Mouse (Mus musculus): ENCODE measurements around the gene Luc7l3. TPM values are rescaled to one million over a fixed set of nuclear protein-coding genes. Genes with fewer than 3 reads are reported as not detected.
A peak's percentile ranks its signal among the peaks of the same experiment; 100 is the strongest.
"Not testable (repeated sequence)": the region's sequence is repeated elsewhere in the genome, so short reads cannot be mapped to it uniquely, and the experiment has no call there.

The Luc7l3 gene
- polyA plus RNA-seq, 1 experiment from 2014 or later, result 133 TPM

DNA sequence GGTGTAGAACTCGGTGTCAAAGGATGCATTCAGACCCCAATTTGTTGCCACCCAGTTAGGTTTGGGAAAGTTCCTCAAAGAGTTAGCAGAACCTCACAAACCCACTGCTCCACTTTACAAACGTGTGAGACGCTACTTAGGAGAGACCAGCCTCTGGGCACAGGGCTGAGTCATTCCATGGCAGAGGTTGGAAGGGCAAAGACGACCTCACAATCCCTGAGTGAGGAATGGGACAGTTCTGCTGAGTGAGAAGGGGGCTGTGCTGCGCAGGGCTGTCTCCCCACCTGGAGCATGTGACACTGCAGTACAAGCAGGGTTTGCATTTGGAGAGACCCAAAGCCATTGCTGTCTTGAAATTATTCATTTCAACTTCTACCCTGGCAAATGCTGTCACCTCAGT, 39.5 kb downstream of the Luc7l3 start:
- Histone ChIP-seq H3K9me3 (no peaks in the 10 kb centered on the region), H3K27me3 (no peaks in the 10 kb centered on the region), H3K36me3 (peaks cover 39% of the 10 kb centered on the region), H3K4me1 (peaks cover 20% of the 10 kb centered on the region), H3K4me2 (replicated peaks) (no peak overlapping the region), H3K27ac (no peak overlapping the region), H3K9ac (no peak overlapping the region), H3K4me3 (no peak overlapping the region)
- ATAC-seq (ENCODE audit: low FRiP score, low read depth), result no peak
- 57% methylated on average over 5 of the region's 5 CpGs for WGBS

DNA sequence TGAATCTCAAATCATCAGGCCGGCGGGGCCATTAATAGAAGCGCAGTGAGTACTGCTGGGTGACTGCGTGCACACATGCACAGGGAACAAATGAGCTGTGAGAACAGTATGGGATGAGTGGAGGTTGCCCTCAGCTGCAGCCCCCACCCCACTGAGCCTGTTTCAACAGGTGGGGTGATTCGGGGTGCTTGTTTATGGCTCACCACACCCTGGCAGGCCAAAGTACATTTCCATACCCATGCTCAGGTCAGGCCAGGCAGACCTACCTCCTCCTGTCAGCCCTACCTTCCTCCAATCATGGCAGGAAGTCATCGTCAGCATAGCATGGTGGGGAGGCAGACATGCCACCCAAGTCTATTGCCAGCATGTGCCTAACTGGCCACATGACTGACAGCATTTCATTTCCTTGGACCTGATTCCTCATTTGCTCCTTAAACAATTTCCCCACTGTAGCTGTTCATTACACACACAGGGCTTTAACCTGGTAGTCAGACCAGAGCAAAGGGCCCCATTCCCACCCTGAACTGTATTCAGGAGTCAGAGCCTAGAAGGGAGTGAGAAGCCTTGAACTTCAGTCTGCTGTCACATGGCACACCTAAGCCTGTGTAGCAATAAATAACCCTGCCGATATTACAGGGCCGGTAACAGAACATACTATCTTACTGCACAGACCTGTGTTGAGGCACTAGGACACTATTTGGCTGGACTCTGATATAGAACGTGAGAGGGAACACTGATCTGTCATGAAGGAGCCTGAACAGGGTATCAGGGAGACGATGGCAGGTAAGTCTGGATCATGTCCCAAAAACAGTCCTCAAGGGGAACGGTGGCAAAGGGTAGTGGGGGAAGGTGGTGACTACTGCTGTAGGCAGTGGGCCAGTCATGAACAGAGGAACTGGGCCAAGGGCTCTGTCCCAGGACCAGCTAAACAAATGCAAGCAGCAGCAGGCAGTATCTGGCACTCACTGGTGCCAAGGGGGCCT, 40.3 kb downstream of the Luc7l3 start, which contains the start of gene Gm21885:
TSS of gene Gm21885 (plus strand) at position 675 of the 983 bp plus-strand sequence.
- ATAC-seq (ENCODE audit: low FRiP score, low read depth), result no peak
- Histone ChIP-seq H3K9ac (no peak within 1 kb of the TSS), H3K36me3 (peaks cover 32% of the 10 kb centered on the region), H3K27ac (no peak within 1 kb of the TSS; the same call in 1 of the 2 replicates), H3K4me1 (peaks cover 25% of the 10 kb centered on the region), H3K4me3 (no peak within 1 kb of the TSS), H3K9me3 (no peaks in the 10 kb centered on the region), H3K27me3 (no peaks in the 10 kb centered on the region), H3K4me2 (replicated peaks) (no peak within 1 kb of the TSS)
- 82% methylated on average over 11 of the region's 11 CpGs for WGBS

DNA sequence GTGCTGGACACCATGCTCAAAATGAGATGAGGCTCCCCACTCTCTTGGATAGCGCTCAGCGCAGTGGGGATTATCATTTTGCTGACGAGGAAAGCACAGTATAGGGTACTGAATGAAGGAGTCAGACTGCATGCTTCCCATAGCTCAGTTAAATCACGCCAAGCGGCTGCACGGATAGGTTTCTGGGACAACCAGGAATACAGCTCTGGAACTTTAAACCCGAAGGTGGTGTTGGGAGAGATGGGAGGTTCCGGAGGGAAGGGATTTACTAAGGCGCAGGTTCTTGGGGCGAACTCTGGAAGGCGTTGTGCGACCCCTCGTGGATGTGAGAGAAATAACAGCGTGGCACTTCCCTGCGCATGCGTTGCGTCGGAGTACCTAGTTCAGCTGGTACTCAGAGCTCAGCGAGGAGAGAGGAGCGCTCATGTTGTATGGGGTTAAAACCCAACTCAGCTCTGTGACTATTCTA, 44.9 kb downstream of the Luc7l3 start:
- Histone ChIP-seq H3K9me3 (no peaks in the 10 kb centered on the region), H3K4me2 (replicated peaks) (peak overlapping the region; percentile 69), H3K27me3 (no peaks in the 10 kb centered on the region), H3K4me3 (peak overlapping the region; percentile 40), H3K4me1 (peaks cover 36% of the 10 kb centered on the region), H3K36me3 (no peaks in the 10 kb centered on the region), H3K9ac (peak overlapping the region; percentile 59), H3K27ac (0 out of 2 replicates have a peak overlapping the region, but pooled peaks have one; percentile 48)
- ATAC-seq (ENCODE audit: low FRiP score, low read depth), result peak; percentile 82
- WGBS, result 7% methylated on average over 20 of the region's 20 CpGs

DNA sequence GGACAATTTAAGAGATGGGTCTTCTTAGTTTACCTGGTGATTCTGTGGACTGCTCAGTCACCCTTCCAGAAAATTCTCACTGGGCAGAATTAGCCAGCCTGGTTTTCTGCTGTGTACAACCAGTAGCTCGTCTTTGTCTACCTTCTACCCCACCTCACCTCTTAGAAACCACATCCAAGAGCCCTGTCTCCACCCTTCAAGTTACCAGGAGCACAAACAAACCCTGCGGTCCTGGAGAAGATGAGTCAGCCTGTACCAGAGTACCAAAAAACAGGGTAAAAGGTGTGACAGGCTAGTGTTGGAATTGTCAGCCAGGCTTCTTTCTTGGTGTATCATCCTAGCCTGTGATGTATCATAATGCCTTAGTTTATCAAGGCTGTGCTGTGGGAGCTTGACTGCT, 46.1 kb downstream of the Luc7l3 start:
- no peaks in the 10 kb centered on the region for H3K9me3 ChIP-seq

DNA sequence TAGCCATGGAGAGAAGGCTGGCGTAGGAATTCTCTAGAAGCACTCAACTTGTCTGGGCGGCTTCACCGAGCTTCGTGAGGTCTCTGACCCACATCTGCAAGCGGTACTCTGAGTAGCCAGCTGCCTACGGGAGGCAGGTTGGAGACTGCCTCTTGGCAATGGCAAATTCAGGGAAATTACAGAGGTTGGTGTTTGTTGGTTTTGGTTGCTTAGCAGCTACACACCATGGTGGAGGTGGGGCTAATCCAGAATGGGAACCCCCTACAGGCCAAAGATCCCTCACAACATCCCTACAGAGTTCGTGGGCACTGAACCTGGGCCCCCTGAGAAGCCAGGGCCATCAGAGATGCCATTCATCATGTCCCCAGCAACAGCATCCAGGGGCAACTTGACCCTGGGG, 46.6 kb downstream of the Luc7l3 start:
- no peak for ATAC-seq (ENCODE audit: low FRiP score, low read depth)
- Histone ChIP-seq H3K27ac (no peak overlapping the region), H3K36me3 (no peaks in the 10 kb centered on the region), H3K4me1 (peaks cover 31% of the 10 kb centered on the region), H3K4me2 (replicated peaks) (no peak overlapping the region), H3K9me3 (no peaks in the 10 kb centered on the region), H3K4me3 (no peak overlapping the region), H3K27me3 (no peaks in the 10 kb centered on the region), H3K9ac (no peak overlapping the region)
- 80% methylated on average over 7 of the region's 7 CpGs for WGBS

More for the DNA sequence above, 46.1 kb downstream of the Luc7l3 start:
- Histone ChIP-seq H3K4me3 (no peak overlapping the region), H3K4me2 (replicated peaks) (no peak overlapping the region), H3K27me3 (no peaks in the 10 kb centered on the region), H3K27ac (no peak overlapping the region), H3K36me3 (no peaks in the 10 kb centered on the region), H3K9ac (no peak overlapping the region), H3K4me1 (peaks cover 36% of the 10 kb centered on the region)
- WGBS, result 83% methylated on average over 2 of the region's 2 CpGs
- no peak for ATAC-seq (ENCODE audit: low FRiP score, low read depth)

DNA sequence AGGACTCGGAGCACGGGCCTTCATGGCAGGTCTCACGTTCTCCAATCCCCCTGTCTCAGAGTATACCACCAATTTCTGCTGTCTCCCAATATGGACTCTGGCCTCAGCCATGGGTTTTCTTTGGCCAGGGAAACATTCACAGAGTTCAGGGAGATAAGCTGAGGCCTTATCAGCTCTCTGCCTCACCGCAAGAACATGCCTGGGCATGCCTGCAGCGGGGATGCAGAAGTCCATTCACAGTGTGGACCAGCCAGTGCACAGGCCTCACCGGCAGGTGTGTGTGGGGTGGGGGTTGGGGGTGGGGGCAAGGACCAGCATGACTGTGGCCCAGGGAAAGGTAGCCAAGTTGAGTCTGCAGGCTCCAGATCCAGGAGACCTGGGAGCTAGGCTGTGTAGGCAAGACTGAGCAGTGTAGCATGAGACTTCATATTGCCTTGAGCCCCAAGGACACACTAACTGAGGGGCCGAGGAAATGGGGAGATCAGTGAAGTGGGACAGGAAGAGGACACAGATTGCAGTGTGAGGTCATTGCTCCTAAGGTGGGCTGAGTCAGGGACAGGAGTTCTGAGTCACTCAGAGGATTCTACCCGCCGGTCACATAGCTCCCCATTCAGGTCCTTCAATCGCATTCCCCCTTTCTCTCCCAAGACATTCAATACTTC, 47.5 kb downstream of the Luc7l3 start:
- Histone ChIP-seq H3K9ac (no peak overlapping the region), H3K27ac (no peak overlapping the region), H3K36me3 (no peaks in the 10 kb centered on the region), H3K4me2 (replicated peaks) (no peak overlapping the region), H3K27me3 (no peaks in the 10 kb centered on the region), H3K4me3 (no peak overlapping the region), H3K9me3 (no peaks in the 10 kb centered on the region), H3K4me1 (peaks cover 24% of the 10 kb centered on the region)
- WGBS, result 83% methylated on average over 10 of the region's 10 CpGs
- no peak for ATAC-seq (ENCODE audit: low FRiP score, low read depth)

DNA sequence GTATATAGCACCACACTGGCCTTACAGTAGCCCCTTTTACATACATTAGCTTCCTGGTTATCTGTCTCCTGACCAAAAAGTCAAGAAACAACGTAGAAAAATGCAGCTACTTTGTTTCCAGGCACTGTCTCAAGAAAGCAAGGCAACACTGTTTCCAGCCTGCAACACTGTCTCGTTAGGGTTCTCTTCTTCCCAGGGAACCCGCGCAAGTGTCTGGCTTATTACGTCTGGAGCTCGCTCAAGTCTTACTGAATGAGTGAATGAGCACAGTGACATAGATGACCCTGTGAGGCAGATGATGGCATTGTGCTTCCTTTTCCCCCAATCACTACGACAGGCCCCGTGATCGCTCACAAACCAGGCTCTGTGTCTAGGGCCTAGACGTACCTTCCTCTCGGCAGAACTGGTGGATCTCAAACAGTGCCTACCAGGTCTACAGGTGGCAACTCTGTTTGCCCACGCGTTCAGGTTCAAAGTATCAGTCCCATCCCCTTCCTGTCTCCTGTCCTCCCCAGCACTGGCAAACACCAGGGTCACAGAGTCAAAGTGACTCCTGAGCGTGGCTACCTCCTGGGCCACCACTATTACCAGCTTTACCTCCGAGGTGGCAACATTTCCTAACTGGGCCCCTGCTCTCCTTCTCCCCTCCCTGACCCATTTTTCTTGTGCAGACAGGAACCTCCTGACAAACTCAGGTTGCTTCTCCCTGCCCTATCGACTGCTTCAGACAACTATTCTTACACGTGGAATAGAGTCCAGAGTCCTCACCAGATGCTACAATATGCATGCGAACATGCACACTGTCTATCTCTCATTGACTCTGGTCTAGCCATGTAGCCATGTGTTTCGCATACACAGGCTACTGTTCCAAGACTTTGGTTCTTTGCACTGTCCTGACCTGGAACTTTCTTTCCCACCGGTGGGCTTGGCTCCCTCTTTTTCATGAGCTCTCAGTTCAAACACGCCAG, 48.5 kb downstream of the Luc7l3 start:
- no peak overlapping the region for H3K9ac ChIP-seq
- H3K27me3 ChIP-seq, result no peaks in the 10 kb centered on the region
- H3K4me1 ChIP-seq, result peaks cover 31% of the 10 kb centered on the region
- H3K4me3 ChIP-seq, result no peak overlapping the region
- H3K27ac ChIP-seq, result no peak overlapping the region
- H3K9me3 ChIP-seq, result no peaks in the 10 kb centered on the region
- ATAC-seq (ENCODE audit: low FRiP score, low read depth), result no peak
- H3K36me3 ChIP-seq, result no peaks in the 10 kb centered on the region
- WGBS, result 87% methylated on average over 21 of the region's 21 CpGs
- H3K4me2 ChIP-seq (replicated peaks), result no peak overlapping the region

DNA sequence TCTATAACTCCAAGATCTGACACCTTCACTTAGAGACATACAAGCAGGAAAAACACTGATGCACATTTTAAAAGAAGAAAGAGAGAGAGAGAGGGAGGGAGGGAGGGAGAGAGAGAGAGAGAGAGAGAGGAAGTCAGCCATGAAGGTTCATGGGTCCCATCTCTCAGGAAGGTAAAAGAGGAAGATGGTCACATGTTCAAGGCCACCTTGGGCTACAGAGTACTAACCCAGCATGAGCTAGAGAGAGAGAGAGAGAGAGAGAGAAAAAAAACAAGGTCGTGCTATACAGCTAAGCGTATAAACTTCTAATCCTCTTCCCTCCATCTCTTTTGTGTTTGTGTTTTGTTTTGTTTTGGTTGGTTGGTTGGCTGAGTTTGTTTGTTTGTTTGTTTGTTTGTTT, 50.8 kb downstream of the Luc7l3 start:
- WGBS, result 89% methylated on average over 2 of the region's 2 CpGs
- H3K9ac ChIP-seq, result no peak overlapping the region
- no peaks in the 10 kb centered on the region for H3K27me3 ChIP-seq
- no peak overlapping the region for H3K27ac ChIP-seq
- H3K4me1 ChIP-seq, result peaks cover 23% of the 10 kb centered on the region
- no peak overlapping the region for H3K4me3 ChIP-seq
- no peaks in the 10 kb centered on the region for H3K9me3 ChIP-seq
- no peak overlapping the region for H3K4me2 ChIP-seq (replicated peaks)
- no peaks in the 10 kb centered on the region for H3K36me3 ChIP-seq
- no peak for ATAC-seq (ENCODE audit: low FRiP score, low read depth)

DNA sequence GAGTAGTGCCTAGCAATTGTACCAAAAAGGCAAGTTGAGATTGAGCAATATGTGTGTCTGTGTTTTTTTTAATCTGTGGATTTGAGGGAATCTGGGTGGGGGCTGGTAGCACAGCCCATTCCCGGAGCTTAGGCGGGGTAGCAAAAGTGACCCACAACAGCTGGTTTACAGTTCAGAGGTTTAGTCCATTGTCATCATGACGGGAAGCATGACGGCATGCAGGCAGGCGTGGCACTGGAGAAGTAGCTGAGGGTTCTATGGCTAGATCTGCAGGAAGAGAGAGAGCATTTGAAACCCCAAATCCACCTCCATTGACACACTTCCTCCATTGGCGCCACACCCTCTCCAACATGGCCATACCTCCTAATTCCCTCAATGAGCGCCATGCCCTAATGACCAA, 51.9 kb downstream of the Luc7l3 start:
- no peaks in the 10 kb centered on the region for H3K9me3 ChIP-seq
- H3K27ac ChIP-seq, result no peak overlapping the region
- H3K4me3 ChIP-seq, result no peak overlapping the region
- H3K36me3 ChIP-seq, result no peaks in the 10 kb centered on the region
- WGBS, result 91% methylated on average over 7 of the region's 7 CpGs
- no peak overlapping the region for H3K9ac ChIP-seq
- H3K27me3 ChIP-seq, result no peaks in the 10 kb centered on the region
- no peak overlapping the region for H3K4me2 ChIP-seq (replicated peaks)
- peaks cover 25% of the 10 kb centered on the region for H3K4me1 ChIP-seq
- ATAC-seq (ENCODE audit: low FRiP score, low read depth), result no peak

DNA sequence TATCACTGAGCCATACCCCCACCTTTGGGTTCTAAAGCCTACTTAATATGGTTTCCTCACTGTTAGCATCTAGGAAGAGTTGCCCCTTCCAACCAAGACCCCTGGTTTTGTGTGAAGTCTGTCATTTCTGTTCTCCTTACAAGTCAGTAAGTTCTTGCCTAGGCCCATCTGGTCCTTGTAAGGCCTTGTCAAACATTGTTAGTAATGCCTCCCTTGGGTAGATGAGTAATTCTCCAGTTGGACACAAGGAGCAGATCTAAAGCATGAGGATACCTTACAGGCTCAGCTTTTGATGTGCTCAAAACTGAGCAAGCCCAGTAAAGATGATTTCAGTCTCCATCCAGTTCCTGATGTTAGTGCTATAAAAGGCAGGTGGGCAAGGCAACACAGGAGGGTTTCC, 53.0 kb downstream of the Luc7l3 start:
- Histone ChIP-seq H3K4me2 (replicated peaks) (no peak overlapping the region), H3K27ac (no peak overlapping the region), H3K36me3 (no peaks in the 10 kb centered on the region), H3K9ac (no peak overlapping the region), H3K4me1 (peaks cover 31% of the 10 kb centered on the region), H3K27me3 (no peaks in the 10 kb centered on the region), H3K9me3 (no peaks in the 10 kb centered on the region), H3K4me3 (no peak overlapping the region)
- ATAC-seq (ENCODE audit: low FRiP score, low read depth), result no peak

DNA sequence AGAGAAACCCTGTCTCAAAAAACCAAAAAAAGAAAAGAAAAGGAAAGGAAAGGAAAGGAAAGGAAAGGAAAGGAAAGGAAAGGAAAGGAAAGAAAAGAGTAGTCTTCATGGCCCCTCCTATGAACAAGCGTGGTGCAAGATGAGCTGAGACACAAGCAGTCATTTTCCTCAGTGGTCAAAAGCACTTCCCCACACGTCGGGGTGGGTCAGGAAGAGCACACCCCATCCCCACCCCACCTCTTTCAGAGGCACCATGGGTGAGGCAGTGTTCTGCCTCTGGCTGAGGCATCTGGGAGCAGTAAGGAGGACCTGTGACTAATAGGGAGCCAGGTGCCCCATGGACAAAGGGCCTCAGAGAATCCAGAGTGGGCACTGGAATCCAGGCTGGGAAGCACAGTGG, 55.6 kb downstream of the Luc7l3 start:
- not testable (repeated sequence) for H3K27ac ChIP-seq; H3K4me3 ChIP-seq; H3K27me3 ChIP-seq; H3K9me3 ChIP-seq; H3K36me3 ChIP-seq; ATAC-seq (ENCODE audit: low FRiP score, low read depth); H3K9ac ChIP-seq; H3K4me2 ChIP-seq (replicated peaks)
- 72% methylated on average over 3 of the region's 3 CpGs for WGBS
- peaks cover 17% of the 10 kb centered on the region for H3K4me1 ChIP-seq
